Mouse (Mus musculus): ENCODE measurements around the gene Hk1.

Hk1 gene

GRCm38 (mm10) chr10:62224231-62224630 lies 155.5 kb downstream of the Hk1 start:
- no peak for DNase-seq (ENCODE audit: low read depth, low spot score)

GRCm38 (mm10) chr10:62222777-62223176 lies 156.9 kb downstream of the Hk1 start:
- no peak for DNase-seq (ENCODE audit: low read depth, low spot score)

- no peak for DNase-seq (ENCODE audit: low read depth, low spot score)
These were observed 158.1 kb downstream of the Hk1 start for GRCm38 (mm10) chr10:62221647-62222046.

DNA sequence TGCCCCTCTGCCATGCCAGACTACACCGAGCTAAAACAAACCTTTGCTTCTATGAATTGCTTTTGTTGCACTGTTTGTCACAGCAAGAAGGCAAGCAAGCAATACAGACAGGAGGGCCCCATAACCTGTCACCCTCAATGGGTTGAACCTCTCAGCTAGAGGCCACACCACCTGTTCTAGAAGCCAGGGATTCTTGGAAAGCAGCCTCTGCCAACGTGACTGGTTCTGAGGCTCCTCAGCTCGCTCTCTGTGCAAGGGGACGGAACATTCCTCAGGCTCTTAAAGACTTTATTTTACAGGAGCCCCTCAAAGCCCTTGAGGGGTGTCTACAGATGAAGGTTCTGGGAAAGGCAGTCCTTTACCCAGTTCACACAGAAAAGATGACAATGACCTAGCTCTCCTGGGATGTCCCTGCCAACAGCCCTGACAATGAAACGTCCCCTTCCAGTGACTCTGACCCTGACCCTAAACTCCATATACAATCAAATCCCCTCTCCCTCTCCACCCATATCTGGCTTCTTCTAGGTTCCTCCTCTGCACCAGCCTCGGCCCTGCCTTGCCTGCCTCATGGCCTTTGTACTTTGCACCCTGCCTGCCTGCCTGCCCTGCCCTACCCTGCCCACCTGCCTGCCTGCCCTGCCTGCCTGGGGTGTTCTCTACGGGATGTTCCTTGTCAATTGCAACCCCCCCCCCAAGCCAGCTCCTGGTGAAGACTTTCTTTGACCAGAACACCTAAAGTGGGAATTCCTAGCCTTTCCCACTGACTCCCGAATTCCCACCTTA lies 158.8 kb downstream of the Hk1 start:
- DNase-seq (ENCODE audit: low read depth, low spot score) = no peak
